Mouse (Mus musculus): Measurements from ENCODE around the gene Olfr906.

The Olfr906 gene

DNA sequence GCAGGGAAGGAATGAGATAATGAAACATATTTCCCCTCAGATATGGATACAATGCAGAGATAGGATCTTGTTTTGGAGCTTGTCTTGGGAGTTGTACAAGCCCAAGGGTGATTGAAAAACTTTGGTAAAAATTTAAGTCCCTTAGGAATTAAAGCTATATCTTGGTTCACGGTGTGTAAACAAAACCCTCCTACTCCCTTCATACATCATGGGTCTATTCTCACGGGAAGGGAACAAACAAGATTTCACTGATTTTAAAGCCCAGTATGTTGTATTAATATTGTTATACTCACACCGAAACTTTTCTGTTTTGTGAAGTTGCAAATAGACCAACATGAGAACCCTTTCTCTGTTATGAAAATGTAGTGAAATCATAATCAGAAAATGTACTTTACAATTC, at the start of gene Olfr906:
Gene Olfr906, plus strand, starts transcription at position 301 of the 400 bp plus-strand sequence.
- no peak for DNase-seq (ENCODE audit: low read depth)

DNA sequence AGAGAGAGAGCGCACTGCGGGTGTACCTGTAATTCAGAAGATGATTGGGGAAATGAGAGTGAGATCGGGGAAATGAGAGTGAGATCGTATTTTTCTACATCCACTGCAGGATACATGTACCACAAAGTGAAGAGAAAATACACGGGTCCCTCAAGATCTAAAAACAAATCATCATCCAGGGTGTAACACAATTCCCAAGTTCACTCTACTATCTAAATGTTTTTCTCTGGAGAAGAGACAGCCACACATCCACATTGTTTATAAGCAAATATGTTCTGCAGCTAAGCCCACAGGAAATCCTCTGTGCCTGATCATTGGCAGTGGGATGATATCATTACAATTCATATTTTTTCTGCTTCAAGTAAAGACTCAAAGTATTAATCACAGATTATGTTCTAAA, 39.5 kb upstream of the Olfr906 start, which contains the start of gene Olfr902:
Gene Olfr902, plus strand, starts transcription at position 301 of the 400 bp plus-strand sequence.
- no peak for DNase-seq (ENCODE audit: low read depth)

DNA sequence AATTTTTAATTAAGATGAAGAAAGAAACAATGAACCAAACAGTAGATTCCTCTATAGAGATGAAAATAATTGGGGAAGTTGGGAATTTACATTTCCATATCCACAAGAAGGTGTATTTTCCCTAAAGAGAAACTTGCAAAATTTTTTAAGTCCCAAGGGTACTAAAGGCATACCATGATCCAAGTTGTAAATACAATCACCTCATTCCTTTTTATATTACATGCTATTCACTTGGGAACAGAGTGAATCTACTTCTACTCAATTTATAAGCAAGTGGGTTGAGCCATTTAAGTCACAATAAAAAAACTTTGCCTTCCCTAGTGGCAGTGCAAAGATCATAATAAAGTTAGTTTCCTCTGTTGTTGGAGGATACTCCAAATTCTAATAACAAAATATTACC, 24.0 kb upstream of the Olfr906 start, which contains the start of gene Olfr904:
Gene Olfr904, plus strand, starts transcription at position 301 of the 400 bp plus-strand sequence.
- DNase-seq (ENCODE audit: low read depth): no peak

DNA sequence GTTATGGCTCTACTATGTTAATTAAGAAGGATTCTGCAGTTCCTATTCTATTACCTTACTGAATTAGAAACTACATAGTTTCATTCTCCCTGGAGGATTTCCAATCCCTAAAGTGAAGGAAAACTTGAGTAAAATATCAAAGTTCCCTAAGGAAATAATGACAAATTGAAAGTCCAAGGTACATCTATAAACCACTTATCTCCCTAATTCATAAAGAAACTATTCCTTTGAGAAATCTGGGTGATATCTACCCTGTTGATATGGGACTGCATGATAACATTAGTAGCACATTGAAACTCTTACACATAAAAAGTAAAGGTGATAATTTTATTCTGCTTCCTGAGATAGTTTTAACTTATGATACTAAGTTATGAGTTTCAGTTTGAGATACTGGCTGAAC, 16.1 kb upstream of the Olfr906 start, which contains the start of gene Olfr905:
Gene Olfr905, plus strand, starts transcription at position 301 of the 400 bp plus-strand sequence.
- no peak for DNase-seq (ENCODE audit: low read depth)

DNA sequence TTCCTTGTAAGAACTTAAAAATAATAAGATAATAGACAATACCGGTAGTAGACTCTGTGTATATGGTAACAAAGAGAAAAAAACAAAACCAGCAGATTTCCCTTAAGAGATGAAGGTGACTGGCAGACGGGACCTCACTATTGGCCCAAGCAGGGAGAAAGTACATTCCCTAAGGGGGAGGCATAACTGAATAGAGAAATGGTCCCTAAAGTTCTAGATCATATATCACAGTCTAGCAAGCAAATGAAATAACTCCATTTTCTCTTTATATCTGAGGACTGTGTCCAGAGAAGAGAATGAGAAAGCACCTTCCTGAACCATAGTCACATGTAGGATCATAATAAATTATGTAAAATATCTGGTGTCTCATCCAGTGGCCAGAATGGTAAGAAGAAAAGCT, 8.6 kb downstream of the Olfr906 start, which contains the start of gene Olfr907:
Gene Olfr907, plus strand, starts transcription at position 301 of the 400 bp plus-strand sequence.
- no peak for DNase-seq (ENCODE audit: low read depth)

DNA sequence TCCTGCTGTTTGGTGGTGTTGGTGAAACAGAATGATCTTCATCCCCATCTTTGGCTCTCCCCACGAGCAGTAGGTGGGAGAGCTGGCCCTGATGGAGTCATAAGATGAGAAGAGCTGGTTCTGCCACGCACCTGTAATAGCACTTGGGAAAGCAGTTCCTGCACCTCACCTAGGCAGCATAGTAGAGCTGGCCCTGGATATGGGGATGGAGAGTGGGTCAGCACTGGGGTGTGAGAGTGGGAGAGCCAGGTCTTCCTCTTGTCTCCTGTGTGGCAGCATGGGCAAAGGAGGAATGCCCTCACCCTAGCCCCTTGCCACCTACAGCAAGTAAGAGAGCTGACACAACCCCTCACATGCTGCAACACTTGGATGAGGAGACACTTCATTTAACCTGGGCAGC, 25.5 kb downstream of the Olfr906 start:
- DNase-seq (ENCODE audit: low read depth): no peak

DNA sequence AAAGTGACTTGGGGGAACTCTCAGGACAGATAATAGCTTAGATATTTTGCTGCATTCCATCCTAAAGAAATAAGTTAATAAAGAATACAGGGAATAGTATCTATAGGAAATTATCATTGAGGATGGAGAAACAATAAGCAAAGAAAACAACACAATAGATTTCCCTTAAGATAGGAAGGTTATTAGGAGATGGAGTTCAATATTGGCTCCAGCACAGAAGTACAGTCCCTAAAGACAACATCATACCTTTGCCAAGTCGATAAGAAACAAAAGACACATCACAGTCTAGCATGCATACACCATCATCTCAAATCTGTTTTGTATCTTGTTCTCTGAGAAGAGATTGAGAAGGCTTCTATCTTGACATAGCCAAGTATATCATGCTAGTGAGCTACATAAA, 34.4 kb downstream of the Olfr906 start, which contains the start of gene Olfr911-ps1:
Gene Olfr911-ps1, plus strand, starts transcription at position 301 of the 400 bp plus-strand sequence.
- no peak for DNase-seq (ENCODE audit: low read depth)

DNA sequence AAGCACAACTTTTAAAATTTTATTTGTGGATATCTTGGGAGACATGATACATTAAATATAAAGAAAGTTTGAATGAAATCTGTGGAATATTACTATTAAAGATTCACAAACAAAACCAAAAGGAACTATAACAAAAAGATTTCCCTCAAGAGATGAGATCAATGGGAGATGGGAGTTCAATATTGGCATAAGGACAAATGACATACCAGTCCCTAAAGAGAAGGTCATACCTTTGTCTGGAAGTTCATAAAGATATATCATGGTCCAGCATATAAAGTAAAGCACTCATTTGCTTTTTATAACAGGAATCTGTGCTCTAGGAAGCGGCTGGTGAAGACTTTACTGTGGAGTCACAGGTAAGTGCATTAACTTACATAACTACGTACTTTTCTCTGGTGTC, 50.7 kb downstream of the Olfr906 start, which contains the start of gene Olfr910:
Gene Olfr910, plus strand, starts transcription at position 301 of the 400 bp plus-strand sequence.
- DNase-seq (ENCODE audit: low read depth): no peak
